22 mouse cellular contexts compared by ENCODE assay signal in the genomic region with DNA sequence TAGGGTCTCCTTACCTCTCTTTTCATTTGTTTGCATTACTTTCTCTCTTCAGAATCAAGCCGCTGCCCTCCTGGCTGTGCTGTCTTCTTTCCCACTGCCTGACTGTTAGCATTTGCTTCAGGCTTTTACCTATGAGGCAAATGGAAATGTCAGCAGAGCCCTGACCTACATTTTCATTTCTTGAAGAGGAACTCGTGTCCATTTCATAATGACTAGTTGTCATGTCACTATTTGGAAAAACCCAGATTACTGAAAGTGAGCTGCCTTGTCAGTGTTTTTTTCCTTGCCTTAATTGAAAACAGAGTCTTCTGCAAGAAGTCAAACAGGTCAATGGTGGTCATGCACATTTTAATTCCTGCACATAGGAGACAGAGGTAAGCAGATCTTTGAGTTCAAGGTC. TPM values are rescaled to one million over a fixed set of nuclear protein-coding genes. Genes with fewer than 3 reads are reported as not detected.
A peak's percentile ranks its signal among the peaks of the same experiment; 100 is the strongest.
DNase-seq lines count a peak whose midpoint lies in the region; ATAC-seq lines count a peak whose summit lies in the region.
"Had no signal": no experiment of that assay in that cellular context is flagged by ENCODE, and none has a peak within 500 bp of the region (broad histone marks: within the 10 kb centered on the region; RNA-seq: fewer than 3 reads in every experiment).

A gene (minus strand): TSS at position 101 of the 400 bp plus-strand sequence.

- ATAC-seq in megakaryocyte, adult 5-6 weeks (ENCODE audit: poor library complexity, severe bottlenecking) = no peak
- ATAC-seq: CD4-positive, CD25-positive, alpha-beta regulatory T cell, adult 4 months; forebrain, embryonic 14.5 days; forebrain, postnatal 0 days; hindbrain, postnatal 0 days had no signal

- peak; percentile 69 for DNase-seq in heart, adult 11 months
- no peak for DNase-seq in heart, adult 9 months (ENCODE audit: low spot score in 2 of 2)
- DNase-seq in adrenal gland, postnatal 10 days = peak; percentile 8
- DNase-seq in brain, adult 2 months (ENCODE audit: low read depth, low spot score) = peak; percentile 12
- DNase-seq in cerebellum, adult 8-10 months = no peak
- DNase-seq: cerebellum, adult 11-12 months; cerebellum, adult 9-10 months; cerebellum, postnatal 14 days; forebrain, postnatal 0 days; gastrocnemius, adult 2 months; gastrocnemius, postnatal 14 days; heart, adult 18-20 months; heart, postnatal 14 days; heart, postnatal 4 days; kidney, adult 11 months; kidney, adult 8-10 months had no signal

RNA-seq across cellular contexts. Expression of the gene that starts here (rescaled TPM):
- 1 to 10 TPM in 1 of 2 experiments, under 1 TPM in 1; 0.48 to 1.2 TPM for total RNA-seq in adrenal gland, postnatal 10 days (2021)
- total RNA-seq in megakaryocyte, adult 5-6 weeks (2015) = 0.18 TPM in 1 of 2 replicates, not detected in the other
- 0.08 and 0.11 TPM in 2 replicates for total RNA-seq in megakaryocyte, adult 5-6 weeks (2017)
- total RNA-seq: gastrocnemius, adult 2 months; gastrocnemius, postnatal 14 days; gastrocnemius, postnatal 4 days; heart, adult 18-20 months; heart, postnatal 14 days; heart, postnatal 4 days; MEL had no signal

Comparison
In these comparisons a context has a peak if more than half of its experiments do, and no peak if none do; other contexts are left out.
1. DNase-seq: peak in heart, adult 11 months (single experiment), adrenal gland, postnatal 10 days (single experiment) and brain, adult 2 months (single experiment); none in heart, adult 9 months (0 of 2) and cerebellum, adult 8-10 months (single experiment).